Mouse (Mus musculus): Measurements from ENCODE around the gene Ankdd1b. TPM values are rescaled to one million over a fixed set of nuclear protein-coding genes. Genes with fewer than 3 reads are reported as not detected.
A peak's percentile ranks its signal among the peaks of the same experiment; 100 is the strongest.

Ankdd1b gene
- polyA plus RNA-seq (2015; fragmentation: Nextera tagmentation; extraction: Ambion mirVana), result 0.13 TPM in 1 of 2 replicates, not detected in the other

DNA sequence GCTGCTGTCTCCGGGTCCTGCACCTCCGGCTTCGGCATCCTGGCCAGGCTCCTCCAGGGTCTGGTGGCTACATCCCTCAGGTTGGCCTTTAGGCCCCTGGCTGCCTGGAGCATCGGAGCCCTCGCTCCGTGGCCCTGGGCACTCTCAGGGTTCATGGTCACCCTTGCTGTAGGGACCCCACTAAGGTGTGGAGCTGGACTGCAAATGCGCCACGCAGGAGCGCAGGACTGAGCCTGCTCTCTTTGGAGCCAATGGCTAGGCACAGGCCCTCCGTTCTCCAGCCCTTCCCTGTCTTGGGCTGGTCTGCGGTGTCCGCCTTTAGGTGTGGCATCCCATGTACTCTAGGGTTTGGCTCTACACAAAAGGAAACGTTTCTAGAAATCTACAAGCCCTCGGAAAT, at the start of gene Ankdd1b:
Gene Ankdd1b, minus strand, starts transcription at position 242 of the 400 bp plus-strand sequence.
- Histone ChIP-seq H3K27me3 (ENCODE audit: insufficient read depth, low read length) (no peaks in the 10 kb centered on the region), H3K36me3 (ENCODE audit: insufficient read depth, low read length) (no peaks in the 10 kb centered on the region), H3K4me1 (ENCODE audit: insufficient read depth, low read length) (no peaks in the 10 kb centered on the region), H3K27ac (ENCODE audit: low read length) (no peak within 1 kb of the TSS), H3K9ac (replicated peaks; ENCODE audit: low read length) (no peak within 1 kb of the TSS), H3K4me2 (replicated peaks; ENCODE audit: low read depth, low read length) (no peak within 1 kb of the TSS), H3K9me3 (ENCODE audit: low read length) (no peaks in the 10 kb centered on the region), H3K4me3 (ENCODE audit: low read length) (no peak within 1 kb of the TSS)
- 84% methylated on average over 14 of the region's 14 CpGs for WGBS
- ATAC-seq (ENCODE audit: low FRiP score, low TSS enrichment), result no peak

DNA sequence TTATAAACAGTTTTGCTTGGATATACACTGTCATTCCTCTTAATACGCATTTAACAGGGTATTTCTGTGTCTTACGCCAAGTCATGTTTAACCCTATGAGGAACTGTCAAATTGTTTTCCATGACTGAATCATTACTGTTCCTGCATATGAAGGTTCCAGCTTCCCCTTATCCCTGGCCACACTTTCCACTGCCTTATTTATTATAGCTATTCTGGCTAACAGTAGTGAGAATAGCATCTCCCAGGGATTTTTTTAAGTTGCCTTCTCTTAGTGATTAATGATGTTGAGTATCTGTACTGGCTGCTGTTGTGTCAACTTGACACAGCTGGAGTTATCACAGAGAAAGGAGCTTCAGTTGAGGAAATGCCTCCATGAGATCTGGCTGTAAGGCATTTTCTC, 46.3 kb upstream of the Ankdd1b start:
- Histone ChIP-seq H3K36me3 (ENCODE audit: insufficient read depth, low read length) (0 out of 2 replicates have a peak, but pooled peaks cover 4% of the 10 kb centered on the region), H3K9ac (replicated peaks; ENCODE audit: low read length) (no peak overlapping the region), H3K4me2 (replicated peaks; ENCODE audit: low read depth, low read length) (no peak overlapping the region), H3K9me3 (ENCODE audit: low read length) (no peaks in the 10 kb centered on the region), H3K4me1 (ENCODE audit: insufficient read depth, low read length) (no peaks in the 10 kb centered on the region), H3K27ac (ENCODE audit: low read length) (no peak overlapping the region), H3K4me3 (ENCODE audit: low read length) (no peak overlapping the region), H3K27me3 (ENCODE audit: insufficient read depth, low read length) (no peaks in the 10 kb centered on the region)
- 87% methylated on average over 2 of the region's 2 CpGs for WGBS
- no peak for ATAC-seq (ENCODE audit: low FRiP score, low TSS enrichment)

DNA sequence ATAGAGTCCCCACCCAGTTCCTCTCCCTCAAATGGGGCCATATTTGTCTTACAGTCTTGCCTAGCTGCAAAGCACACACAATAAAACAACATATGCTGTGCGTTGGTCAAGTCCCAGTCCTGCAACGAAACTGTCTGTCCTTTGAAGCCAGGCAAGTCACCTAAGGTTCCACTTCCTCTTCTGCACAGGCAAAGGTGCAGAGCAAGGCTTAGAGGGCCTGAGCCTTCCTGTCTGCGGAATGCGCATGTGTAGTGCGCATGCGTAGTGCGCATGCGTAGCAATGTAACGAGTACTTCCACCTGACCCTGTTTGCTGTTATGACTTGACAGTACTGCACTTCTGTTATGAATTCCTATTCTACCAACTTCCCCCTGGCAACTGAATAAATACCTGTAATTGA, 45.3 kb upstream of the Ankdd1b start:
- H3K9ac ChIP-seq (replicated peaks; ENCODE audit: low read length), result no peak overlapping the region
- H3K27ac ChIP-seq (ENCODE audit: low read length), result no peak overlapping the region
- H3K27me3 ChIP-seq (ENCODE audit: insufficient read depth, low read length), result no peaks in the 10 kb centered on the region
- WGBS, result 94% methylated on average over 9 of the region's 9 CpGs
- ATAC-seq (ENCODE audit: low FRiP score, low TSS enrichment), result no peak
- H3K9me3 ChIP-seq (ENCODE audit: low read length), result no peaks in the 10 kb centered on the region
- 0 out of 2 replicates have a peak, but pooled peaks cover 4% of the 10 kb centered on the region for H3K36me3 ChIP-seq (ENCODE audit: insufficient read depth, low read length)
- no peak overlapping the region for H3K4me3 ChIP-seq (ENCODE audit: low read length)
- peaks cover 10% of the 10 kb centered on the region; the same call in 1 of the 2 replicates for H3K4me1 ChIP-seq (ENCODE audit: insufficient read depth, low read length)
- no peak overlapping the region for H3K4me2 ChIP-seq (replicated peaks; ENCODE audit: low read depth, low read length)

DNA sequence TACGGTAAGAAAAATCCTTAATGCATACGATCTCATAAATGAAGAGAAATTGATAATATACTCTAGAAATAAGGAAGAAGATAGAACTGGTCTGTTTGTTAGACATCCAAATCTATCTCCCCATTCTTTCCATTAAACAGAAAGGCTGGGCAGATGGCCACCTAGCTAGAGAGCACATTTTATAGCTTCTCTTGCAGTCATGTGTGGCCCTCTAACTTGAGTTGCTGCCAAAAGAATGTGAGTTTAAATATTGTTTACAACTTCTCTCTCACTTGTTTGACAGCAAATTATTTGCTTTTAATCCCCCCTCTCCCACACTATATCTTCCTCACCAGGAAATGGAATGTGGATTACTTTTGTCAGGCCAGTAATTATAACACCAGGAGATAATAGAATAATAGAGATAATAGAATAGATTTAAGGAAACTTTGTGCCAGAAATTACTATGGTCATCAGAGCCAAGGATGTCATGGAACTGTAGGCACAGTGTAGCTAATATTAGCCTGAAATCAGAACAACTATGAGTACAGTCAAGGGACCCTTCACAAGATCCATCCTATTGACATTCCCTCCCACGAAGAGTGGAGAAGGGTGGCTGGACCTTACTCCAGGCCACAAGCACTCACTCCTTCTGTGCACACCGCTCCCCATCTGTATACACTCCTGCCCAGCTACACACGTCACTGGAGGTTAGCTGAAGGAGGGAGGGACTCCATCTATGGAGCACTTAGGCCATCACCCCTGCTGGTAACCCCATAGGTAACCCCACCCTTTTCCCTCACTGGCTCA, 43.4 kb upstream of the Ankdd1b start:
- no peak overlapping the region for H3K4me3 ChIP-seq (ENCODE audit: low read length)
- WGBS, result 75% methylated on average over 5 of the region's 5 CpGs
- 0 out of 2 replicates have a peak, but pooled peaks have one; percentile 39 for ATAC-seq (ENCODE audit: low FRiP score, low TSS enrichment)
- peaks cover 12% of the 10 kb centered on the region; the same call in 1 of the 2 replicates for H3K4me1 ChIP-seq (ENCODE audit: insufficient read depth, low read length)
- no peak overlapping the region for H3K9ac ChIP-seq (replicated peaks; ENCODE audit: low read length)
- no peaks in the 10 kb centered on the region for H3K9me3 ChIP-seq (ENCODE audit: low read length)
- H3K36me3 ChIP-seq (ENCODE audit: insufficient read depth, low read length), result 0 out of 2 replicates have a peak, but pooled peaks cover 4% of the 10 kb centered on the region
- H3K4me2 ChIP-seq (replicated peaks; ENCODE audit: low read depth, low read length), result no peak overlapping the region
- no peaks in the 10 kb centered on the region for H3K27me3 ChIP-seq (ENCODE audit: insufficient read depth, low read length)
- H3K27ac ChIP-seq (ENCODE audit: low read length), result no peak overlapping the region

DNA sequence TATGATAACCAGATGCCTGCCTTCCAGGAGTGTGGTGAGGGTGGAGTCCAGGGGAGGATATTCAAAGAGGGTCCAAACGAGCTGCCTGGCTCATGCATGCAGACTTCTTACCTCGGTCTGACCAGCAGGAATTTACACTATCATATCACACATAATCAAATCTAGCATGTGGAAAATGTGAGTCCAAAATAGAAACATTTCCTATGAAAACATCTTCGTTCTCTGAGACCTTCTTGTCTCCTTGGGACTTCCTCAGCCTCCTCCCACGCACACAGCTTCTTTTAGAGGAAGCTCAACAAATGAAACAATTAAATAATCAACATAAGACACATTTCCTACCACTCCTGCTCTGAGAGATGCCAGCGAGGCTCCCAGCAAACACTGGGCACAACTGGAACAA, 40.9 kb upstream of the Ankdd1b start:
- peaks cover 9% of the 10 kb centered on the region; the same call in 1 of the 2 replicates for H3K36me3 ChIP-seq (ENCODE audit: insufficient read depth, low read length)

DNA sequence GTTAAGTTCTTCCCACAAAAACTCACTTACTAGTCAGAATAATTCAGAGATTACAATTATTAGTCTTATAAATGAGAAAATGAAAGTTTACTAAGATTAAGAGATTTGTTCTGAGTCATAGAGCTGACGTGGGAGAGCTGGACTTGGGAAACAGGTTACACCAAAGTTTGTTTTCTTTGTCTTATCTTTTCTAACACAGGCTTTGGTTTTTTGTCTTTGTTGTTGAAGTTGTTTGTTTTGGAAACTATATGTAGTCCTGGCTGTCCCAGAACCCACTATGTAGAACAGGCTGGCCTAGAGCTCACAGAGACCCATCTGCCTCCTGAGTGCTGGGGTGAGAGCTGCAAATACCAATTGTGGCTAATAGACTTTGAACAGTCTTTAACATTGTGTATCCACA, 40.3 kb upstream of the Ankdd1b start:
- peaks cover 7% of the 10 kb centered on the region; the same call in 1 of the 2 replicates for H3K36me3 ChIP-seq (ENCODE audit: insufficient read depth, low read length)
- no peak overlapping the region; the same call in 1 of the 2 replicates for H3K27ac ChIP-seq (ENCODE audit: low read length)
- ATAC-seq (ENCODE audit: low FRiP score, low TSS enrichment), result no peak
- H3K4me1 ChIP-seq (ENCODE audit: insufficient read depth, low read length), result peaks cover 12% of the 10 kb centered on the region; the same call in 1 of the 2 replicates
- H3K4me2 ChIP-seq (replicated peaks; ENCODE audit: low read depth, low read length), result no peak overlapping the region
- no peaks in the 10 kb centered on the region for H3K27me3 ChIP-seq (ENCODE audit: insufficient read depth, low read length)
- no peak overlapping the region for H3K9ac ChIP-seq (replicated peaks; ENCODE audit: low read length)
- H3K4me3 ChIP-seq (ENCODE audit: low read length), result no peak overlapping the region
- H3K9me3 ChIP-seq (ENCODE audit: low read length), result no peaks in the 10 kb centered on the region
- WGBS, result 77% methylated on average over 1 of the region's 1 CpGs

More for the DNA sequence above, 40.9 kb upstream of the Ankdd1b start:
- Histone ChIP-seq H3K4me3 (ENCODE audit: low read length) (no peak overlapping the region), H3K27ac (ENCODE audit: low read length) (peak overlapping the region; percentile 21; the same call in 1 of the 2 replicates), H3K9ac (replicated peaks; ENCODE audit: low read length) (no peak overlapping the region), H3K9me3 (ENCODE audit: low read length) (no peaks in the 10 kb centered on the region), H3K4me1 (ENCODE audit: insufficient read depth, low read length) (peaks cover 12% of the 10 kb centered on the region; the same call in 1 of the 2 replicates), H3K4me2 (replicated peaks; ENCODE audit: low read depth, low read length) (no peak overlapping the region), H3K27me3 (ENCODE audit: insufficient read depth, low read length) (no peaks in the 10 kb centered on the region)
- WGBS, result 41% methylated on average over 5 of the region's 5 CpGs
- ATAC-seq (ENCODE audit: low FRiP score, low TSS enrichment), result no peak

DNA sequence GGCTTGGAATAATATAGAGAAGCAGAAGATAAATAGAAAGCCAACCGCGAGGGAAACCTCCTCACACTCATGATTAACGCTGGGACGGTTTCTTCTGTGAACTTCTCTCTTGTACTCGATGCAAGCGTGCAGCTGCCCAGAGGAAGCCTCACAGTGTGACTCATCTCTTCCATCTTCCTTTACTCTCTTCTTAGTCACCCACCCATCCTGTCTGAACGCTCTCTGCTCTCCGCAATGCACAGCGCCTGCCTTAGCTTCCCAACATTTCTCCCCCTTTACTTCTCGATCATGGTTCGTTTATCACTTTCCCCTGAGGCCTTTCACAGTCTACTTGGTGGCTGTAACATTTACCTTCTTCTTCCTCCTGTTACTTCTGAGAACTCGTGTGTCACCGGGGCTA, 39.6 kb upstream of the Ankdd1b start:
- peaks cover 12% of the 10 kb centered on the region; the same call in 1 of the 2 replicates for H3K4me1 ChIP-seq (ENCODE audit: insufficient read depth, low read length)
- no peak overlapping the region for H3K4me3 ChIP-seq (ENCODE audit: low read length)
- H3K27ac ChIP-seq (ENCODE audit: low read length), result peak overlapping the region; percentile 53; the same call in 1 of the 2 replicates
- 77% methylated on average over 13 of the region's 13 CpGs for WGBS
- no peak overlapping the region for H3K9ac ChIP-seq (replicated peaks; ENCODE audit: low read length)
- peaks cover 5% of the 10 kb centered on the region; the same call in 1 of the 2 replicates for H3K36me3 ChIP-seq (ENCODE audit: insufficient read depth, low read length)
- H3K27me3 ChIP-seq (ENCODE audit: insufficient read depth, low read length), result no peaks in the 10 kb centered on the region
- ATAC-seq (ENCODE audit: low FRiP score, low TSS enrichment), result no peak
- H3K4me2 ChIP-seq (replicated peaks; ENCODE audit: low read depth, low read length), result no peak overlapping the region
- H3K9me3 ChIP-seq (ENCODE audit: low read length), result no peaks in the 10 kb centered on the region

DNA sequence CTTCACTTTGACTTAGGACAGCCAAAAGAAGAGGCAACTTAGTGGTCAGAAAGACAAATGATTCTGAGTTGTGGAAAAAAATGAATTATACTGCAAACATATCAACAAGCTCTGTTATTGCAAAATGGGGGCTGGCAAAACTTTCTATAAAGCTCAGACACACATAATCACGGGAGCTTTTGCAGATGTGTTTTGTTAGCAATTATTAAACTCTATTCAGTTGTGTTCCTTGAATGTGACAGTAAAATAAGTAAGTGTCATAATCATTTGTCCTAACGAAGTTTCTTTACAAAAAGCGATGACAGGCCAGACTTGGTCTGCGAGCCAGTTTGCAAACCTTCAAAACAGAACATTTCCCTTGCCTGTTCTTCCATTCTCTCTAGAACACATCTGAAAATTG, 36.5 kb upstream of the Ankdd1b start:
- Histone ChIP-seq H3K9me3 (ENCODE audit: low read length) (no peaks in the 10 kb centered on the region), H3K9ac (replicated peaks; ENCODE audit: low read length) (no peak overlapping the region), H3K36me3 (ENCODE audit: insufficient read depth, low read length) (peaks cover 5% of the 10 kb centered on the region; the same call in 1 of the 2 replicates), H3K27me3 (ENCODE audit: insufficient read depth, low read length) (no peaks in the 10 kb centered on the region), H3K4me3 (ENCODE audit: low read length) (no peak overlapping the region), H3K4me2 (replicated peaks; ENCODE audit: low read depth, low read length) (no peak overlapping the region), H3K4me1 (ENCODE audit: insufficient read depth, low read length) (peaks cover 12% of the 10 kb centered on the region; the same call in 1 of the 2 replicates), H3K27ac (ENCODE audit: low read length) (no peak overlapping the region)
- ATAC-seq (ENCODE audit: low FRiP score, low TSS enrichment), result no peak
- WGBS, result 88% methylated on average over 4 of the region's 4 CpGs

DNA sequence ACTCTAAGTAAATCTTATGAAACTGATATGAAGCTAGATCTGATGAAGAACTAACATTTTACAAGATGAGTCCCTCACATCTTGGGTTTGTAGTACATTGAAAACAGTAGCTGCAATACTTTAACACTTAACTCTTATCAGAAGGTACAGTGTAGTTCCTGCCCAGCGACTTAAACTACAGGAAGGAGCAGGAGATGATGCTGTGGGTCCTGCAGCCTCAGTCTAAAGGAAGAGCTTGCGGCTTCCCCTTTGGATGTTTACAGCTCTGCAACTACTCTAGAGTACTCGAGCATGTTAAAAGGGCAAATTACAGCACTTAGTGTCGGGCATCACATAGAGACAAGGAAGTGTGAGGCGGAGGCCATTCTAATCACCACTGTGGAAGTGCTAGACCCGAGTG, 35.3 kb upstream of the Ankdd1b start:
- H3K4me3 ChIP-seq (ENCODE audit: low read length), result no peak overlapping the region
- WGBS, result 61% methylated on average over 6 of the region's 6 CpGs

DNA sequence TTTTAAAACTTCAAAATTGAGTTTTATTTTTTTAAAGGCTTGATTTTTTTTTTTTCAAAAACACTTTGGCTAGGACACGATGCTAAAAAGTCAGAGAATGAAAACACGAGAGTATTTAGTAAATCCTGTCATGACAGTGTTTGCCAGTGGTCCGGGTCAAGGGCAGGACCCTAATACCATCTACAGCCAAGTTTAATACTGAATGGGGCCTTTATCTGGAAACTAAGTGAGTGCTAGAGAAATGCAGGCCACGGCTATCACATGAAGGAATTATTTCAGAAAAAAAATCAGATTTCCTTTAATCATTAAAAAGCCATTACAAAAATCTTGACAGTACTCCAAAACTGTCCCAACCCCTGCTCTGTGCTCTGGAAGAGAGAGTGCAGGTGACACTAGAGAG, 34.7 kb upstream of the Ankdd1b start:
- H3K9me3 ChIP-seq (ENCODE audit: low read length), result no peaks in the 10 kb centered on the region
- ATAC-seq (ENCODE audit: low FRiP score, low TSS enrichment), result no peak
- H3K4me3 ChIP-seq (ENCODE audit: low read length), result no peak overlapping the region
- H3K36me3 ChIP-seq (ENCODE audit: insufficient read depth, low read length), result peaks cover 8% of the 10 kb centered on the region; the same call in 1 of the 2 replicates
- no peaks in the 10 kb centered on the region for H3K27me3 ChIP-seq (ENCODE audit: insufficient read depth, low read length)
- H3K9ac ChIP-seq (replicated peaks; ENCODE audit: low read length), result no peak overlapping the region
- whole genome bisulfite sequencing, result 84% methylated on average over 4 of the region's 4 CpGs
- no peaks in the 10 kb centered on the region for H3K4me1 ChIP-seq (ENCODE audit: insufficient read depth, low read length)
- no peak overlapping the region for H3K27ac ChIP-seq (ENCODE audit: low read length)
- H3K4me2 ChIP-seq (replicated peaks; ENCODE audit: low read depth, low read length), result no peak overlapping the region

More for the DNA sequence above, 35.3 kb upstream of the Ankdd1b start:
- no peak for ATAC-seq (ENCODE audit: low FRiP score, low TSS enrichment)
- Histone ChIP-seq H3K27ac (ENCODE audit: low read length) (no peak overlapping the region), H3K4me1 (ENCODE audit: insufficient read depth, low read length) (peaks cover 3% of the 10 kb centered on the region; the same call in 1 of the 2 replicates), H3K4me2 (replicated peaks; ENCODE audit: low read depth, low read length) (no peak overlapping the region), H3K27me3 (ENCODE audit: insufficient read depth, low read length) (no peaks in the 10 kb centered on the region), H3K9ac (replicated peaks; ENCODE audit: low read length) (no peak overlapping the region), H3K36me3 (ENCODE audit: insufficient read depth, low read length) (peaks cover 5% of the 10 kb centered on the region; the same call in 1 of the 2 replicates), H3K9me3 (ENCODE audit: low read length) (no peaks in the 10 kb centered on the region)
